14 mouse cellular contexts compared by ENCODE assay signal in the genomic region with DNA sequence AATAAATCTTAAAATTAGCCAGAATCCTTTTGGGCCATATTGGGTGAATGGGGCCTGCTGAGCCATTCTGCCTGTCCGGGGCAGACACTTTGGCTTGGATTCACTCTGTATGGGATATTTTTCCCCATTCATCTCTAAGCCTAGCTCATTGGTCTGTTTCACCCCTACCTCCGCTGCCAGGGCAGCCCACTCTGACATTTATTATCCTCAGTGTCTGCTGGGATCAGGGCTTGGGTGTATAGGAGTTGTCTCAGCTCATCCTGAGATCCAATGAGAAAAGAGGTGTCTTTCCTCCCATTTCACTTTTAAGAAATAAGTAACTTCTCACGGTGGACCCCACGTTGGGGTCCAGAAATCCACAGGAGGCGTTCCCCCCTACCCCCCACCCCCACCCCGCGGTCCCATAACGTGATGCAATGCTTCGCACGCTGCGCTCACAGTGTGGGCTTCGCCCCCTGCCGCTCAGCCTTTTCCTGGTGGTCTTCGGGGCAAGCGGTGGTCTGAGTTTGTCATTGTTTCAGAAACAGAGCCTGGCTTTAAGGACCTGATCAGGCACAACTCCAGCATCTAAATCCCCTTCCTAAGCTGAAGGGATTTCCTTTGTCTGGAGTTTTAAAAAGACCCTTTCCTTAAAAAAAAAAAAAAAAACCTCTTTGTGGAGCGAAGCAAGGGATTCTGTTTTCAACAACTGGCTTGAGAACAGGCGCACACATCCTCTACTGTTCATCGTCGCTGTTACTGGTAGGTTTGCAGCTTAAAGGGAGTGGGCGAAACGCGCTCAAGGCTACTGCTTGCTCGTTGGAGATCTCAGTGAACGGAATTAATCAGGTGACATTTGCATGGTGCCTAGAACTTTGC.
A peak's percentile ranks its signal among the peaks of the same experiment; 100 is the strongest.
DNase-seq lines count a peak whose midpoint lies in the region; ATAC-seq lines count a peak whose summit lies in the region.
"Had no signal": no experiment of that assay in that cellular context is flagged by ENCODE, and none has a peak within 500 bp of the region (broad histone marks: within the 10 kb centered on the region; RNA-seq: fewer than 3 reads in every experiment).

No protein-coding gene starts in this region.

- H3K4me3 ChIP-seq in intestine, embryonic 14.5 days (ENCODE audit: low read depth, low read length), result no peak overlapping the region
- H3K4me3 ChIP-seq in intestine, embryonic 16.5 days (ENCODE audit: low read length), result no peak overlapping the region
- H3K4me3 ChIP-seq in embryonic facial prominence, embryonic 15.5 days (replicated peaks), result peak overlapping the region; percentile 7; the same call in 1 of the 2 replicates
- H3K4me3 ChIP-seq in hindbrain, embryonic 15.5 days, result peak overlapping the region; percentile 11; the same call in 1 of the 2 replicates
- peak overlapping the region; percentile 21 for H3K4me3 ChIP-seq in midbrain, embryonic 16.5 days (ENCODE audit: low read depth, low read length)
- H3K4me3 ChIP-seq: left cerebral cortex, adult 2 months had no signal

- WGBS in intestine, embryonic 14.5 days, result 40% methylated on average over 24 of the region's 24 CpGs
- WGBS in intestine, embryonic 16.5 days, result 39% methylated on average over 24 of the region's 24 CpGs
- 15% methylated on average over 24 of the region's 24 CpGs for WGBS in embryonic facial prominence, embryonic 15.5 days
- WGBS in hindbrain, embryonic 15.5 days, result 10% methylated on average over 24 of the region's 24 CpGs
- WGBS in midbrain, embryonic 16.5 days, result 3% methylated on average over 24 of the region's 24 CpGs

- no peaks in the 10 kb centered on the region for H3K4me1 ChIP-seq in intestine, embryonic 14.5 days (replicated peaks; ENCODE audit: control insufficient read depth, insufficient read depth, low read length)
- H3K4me1 ChIP-seq in intestine, embryonic 16.5 days (ENCODE audit: control insufficient read depth, insufficient read depth, low read length), result no peaks in the 10 kb centered on the region
- peaks cover 9% of the 10 kb centered on the region for H3K4me1 ChIP-seq in embryonic facial prominence, embryonic 15.5 days
- peaks cover 4% of the 10 kb centered on the region; the same call in 1 of the 2 replicates for H3K4me1 ChIP-seq in hindbrain, embryonic 15.5 days (replicated peaks)
- peaks cover 8% of the 10 kb centered on the region for H3K4me1 ChIP-seq in midbrain, embryonic 16.5 days (ENCODE audit: control insufficient read depth, insufficient read depth, low read length)

- H3K27ac ChIP-seq in intestine, embryonic 14.5 days (ENCODE audit: low read depth), result no peak overlapping the region
- no peak overlapping the region for H3K27ac ChIP-seq in intestine, embryonic 16.5 days (ENCODE audit: low read length)
- H3K27ac ChIP-seq in embryonic facial prominence, embryonic 15.5 days (replicated peaks), result no peak overlapping the region
- no peak overlapping the region for H3K27ac ChIP-seq in hindbrain, embryonic 15.5 days (replicated peaks)
- 0 out of 2 replicates have a peak overlapping the region, but pooled peaks have one; percentile 28 for H3K27ac ChIP-seq in midbrain, embryonic 16.5 days (ENCODE audit: low read length)
- H3K27ac ChIP-seq: left cerebral cortex, adult 2 months had no signal

- H3K9ac ChIP-seq in intestine, embryonic 14.5 days (ENCODE audit: low read length), result no peak overlapping the region
- H3K9ac ChIP-seq in intestine, embryonic 16.5 days (ENCODE audit: low read depth, low read length), result no peak overlapping the region
- H3K9ac ChIP-seq in embryonic facial prominence, embryonic 15.5 days, result no peak overlapping the region
- H3K9ac ChIP-seq in hindbrain, embryonic 15.5 days, result no peak overlapping the region
- H3K9ac ChIP-seq in midbrain, embryonic 16.5 days (ENCODE audit: low read depth, low read length), result peak overlapping the region; percentile 30; the same call in 1 of the 2 replicates

- H3K9me3 ChIP-seq in intestine, embryonic 14.5 days (ENCODE audit: control insufficient read depth, low read length), result no peaks in the 10 kb centered on the region
- no peaks in the 10 kb centered on the region for H3K9me3 ChIP-seq in intestine, embryonic 16.5 days (ENCODE audit: control insufficient read depth, low read length)
- H3K9me3 ChIP-seq in embryonic facial prominence, embryonic 15.5 days (replicated peaks), result no peaks in the 10 kb centered on the region
- peaks cover 5% of the 10 kb centered on the region; the same call in 1 of the 2 replicates for H3K9me3 ChIP-seq in hindbrain, embryonic 15.5 days
- peaks cover 6% of the 10 kb centered on the region; the same call in 1 of the 2 replicates for H3K9me3 ChIP-seq in midbrain, embryonic 16.5 days (replicated peaks; ENCODE audit: control insufficient read depth, low read length, poor library complexity, severe bottlenecking)

- no peak for DNase-seq in intestine, embryonic 14.5 days (ENCODE audit: low spot score)
- DNase-seq in urinary bladder, postnatal 10 days (ENCODE audit: low spot score), result no peak
- DNase-seq in right cerebral cortex, adult 18-20 months, result no peak
- no peak for DNase-seq in adrenal gland, postnatal 25 days
- DNase-seq: cerebellum, adult 9-11 months; kidney, postnatal 14 days; lung, adult 18-20 months had no signal

- no peak for ATAC-seq in intestine, embryonic 14.5 days (replicated peaks; ENCODE audit: low FRiP score, low TSS enrichment, low read depth)
- no peak for ATAC-seq in intestine, embryonic 16.5 days
- ATAC-seq in embryonic facial prominence, embryonic 15.5 days (ENCODE audit: insufficient number of reproducible peaks, low FRiP score, low TSS enrichment, low read depth), result no peak
- ATAC-seq in hindbrain, embryonic 15.5 days (ENCODE audit: low FRiP score, low read depth), result peak; percentile 48; the same call in 1 of the 2 replicates
- peak; percentile 75 for ATAC-seq in midbrain, embryonic 16.5 days
- ATAC-seq: CD4-positive, CD25-positive, alpha-beta regulatory T cell, adult 4 months; Patski had no signal

- H3K36me3 ChIP-seq in intestine, embryonic 14.5 days (ENCODE audit: control insufficient read depth, insufficient read depth, low read length), result no peaks in the 10 kb centered on the region
- H3K36me3 ChIP-seq in intestine, embryonic 16.5 days (ENCODE audit: control insufficient read depth, insufficient read depth, low read length), result no peaks in the 10 kb centered on the region
- H3K36me3 ChIP-seq in embryonic facial prominence, embryonic 15.5 days, result no peaks in the 10 kb centered on the region
- H3K36me3 ChIP-seq in hindbrain, embryonic 15.5 days, result no peaks in the 10 kb centered on the region
- H3K36me3 ChIP-seq in midbrain, embryonic 16.5 days (ENCODE audit: control insufficient read depth, insufficient read depth, low read length), result no peaks in the 10 kb centered on the region

- H3K4me2 ChIP-seq in intestine, embryonic 14.5 days (ENCODE audit: low read length), result peak overlapping the region; percentile 24
- H3K4me2 ChIP-seq in intestine, embryonic 16.5 days (ENCODE audit: low read depth, low read length), result no peak overlapping the region
- peak overlapping the region; percentile 42 for H3K4me2 ChIP-seq in embryonic facial prominence, embryonic 15.5 days (replicated peaks)
- peak overlapping the region; percentile 49 for H3K4me2 ChIP-seq in hindbrain, embryonic 15.5 days
- H3K4me2 ChIP-seq in midbrain, embryonic 16.5 days (ENCODE audit: low read length), result peak overlapping the region; percentile 44

- H3K27me3 ChIP-seq in intestine, embryonic 14.5 days (replicated peaks; ENCODE audit: control insufficient read depth, insufficient read depth, low read length), result no peaks in the 10 kb centered on the region
- H3K27me3 ChIP-seq in intestine, embryonic 16.5 days (replicated peaks; ENCODE audit: control insufficient read depth, insufficient read depth, low read length), result no peaks in the 10 kb centered on the region
- H3K27me3 ChIP-seq in embryonic facial prominence, embryonic 15.5 days, result peaks cover under 1% of the 10 kb centered on the region; the same call in 1 of the 2 replicates
- H3K27me3 ChIP-seq in hindbrain, embryonic 15.5 days, result no peaks in the 10 kb centered on the region
- H3K27me3 ChIP-seq in midbrain, embryonic 16.5 days (ENCODE audit: control insufficient read depth, insufficient read depth, low read depth, low read length), result peaks cover under 1% of the 10 kb centered on the region
- H3K27me3 ChIP-seq: Patski had no signal

Comparison
In these comparisons a context has a peak if more than half of its experiments do, and no peak if none do; other contexts are left out.
1. ATAC-seq: peak in hindbrain, embryonic 15.5 days (single experiment) and midbrain, embryonic 16.5 days (single experiment); none in intestine, embryonic 14.5 days (single experiment), intestine, embryonic 16.5 days (single experiment) and embryonic facial prominence, embryonic 15.5 days (single experiment).
2. H3K4me3 ChIP-seq: peak in embryonic facial prominence, embryonic 15.5 days (single experiment), hindbrain, embryonic 15.5 days (single experiment) and midbrain, embryonic 16.5 days (single experiment); none in intestine, embryonic 14.5 days (single experiment) and intestine, embryonic 16.5 days (single experiment).